Mouse (Mus musculus): ENCODE measurements at regions not wholly inside any gene's neighbourhood (a gene's known extent, or its start where the extent isn't known, plus 50 kb on each side); places are given as distances from the start of the nearest gene placed in this dataset.
A peak's percentile ranks its signal among the peaks of the same experiment; 100 is the strongest.

DNA sequence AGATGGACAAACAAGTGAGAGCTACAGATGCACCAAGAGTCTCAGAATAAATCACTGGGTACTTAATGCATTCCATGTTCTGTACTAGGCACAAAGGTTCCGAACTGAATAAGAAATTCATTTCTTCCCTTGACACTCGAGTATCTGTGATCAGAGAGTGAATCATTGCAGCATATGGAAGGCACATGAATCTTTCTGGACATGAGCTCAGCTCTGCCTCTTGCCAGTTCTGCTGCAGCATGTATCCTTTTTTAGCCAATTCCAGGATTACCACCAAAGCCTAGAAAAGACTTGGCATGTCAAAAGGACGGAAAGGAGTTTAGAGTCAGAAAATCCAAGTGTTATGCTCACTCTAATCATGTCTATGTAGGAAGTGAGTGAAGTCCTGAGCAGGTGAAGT is 567.0 kb downstream of the Fam181b start:
- DNase-seq (ENCODE audit: low spot score in 2 of 2): no peak
- intact Hi-C loops (cut with DNase I): no loop called here

DNA sequence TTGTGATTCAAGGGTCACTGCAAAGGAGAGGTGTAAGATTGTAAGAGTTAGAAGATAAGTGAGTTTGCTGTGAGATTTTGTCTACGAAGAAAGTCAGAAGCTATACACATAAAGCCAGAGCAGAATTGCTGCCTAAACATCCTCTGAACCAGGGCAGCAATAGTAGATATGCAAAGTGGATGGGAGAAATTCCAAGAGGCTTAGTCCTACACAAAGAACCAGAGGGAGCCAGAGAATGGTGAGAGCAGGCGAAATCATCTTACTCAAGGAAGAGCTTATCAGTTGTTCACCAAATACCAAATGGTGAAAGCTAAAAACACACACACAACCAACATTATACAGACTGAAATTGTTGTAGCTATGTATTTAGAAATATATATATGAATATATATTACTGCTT is 586.1 kb downstream of the Fam181b start:
- no peak for DNase-seq (ENCODE audit: low spot score in 2 of 2)
- intact Hi-C loops (cut with DNase I): no loop called here

DNA sequence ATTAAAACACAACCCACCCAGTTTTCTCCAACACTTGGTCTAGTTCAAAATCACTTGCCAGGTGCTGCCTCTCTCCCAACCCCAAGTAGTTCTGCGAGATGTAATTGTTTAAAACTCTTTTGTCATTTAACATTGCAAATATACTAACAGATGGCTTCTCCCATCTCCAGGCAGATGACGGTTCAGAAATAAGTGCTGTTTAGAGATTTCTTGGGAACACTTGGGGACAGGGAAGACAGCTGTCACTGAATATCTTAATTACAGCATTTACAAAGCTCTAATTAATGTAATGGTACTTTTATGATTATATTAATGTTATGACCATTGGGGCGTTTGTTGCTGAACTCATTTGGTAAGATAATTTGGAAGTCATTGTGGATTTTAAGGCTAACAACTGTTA is 592.2 kb downstream of the Fam181b start:
- intact Hi-C loops (cut with DNase I): no loop called here
- peak; percentile 1 to 3 for DNase-seq (ENCODE audit: low spot score in 2 of 2)

DNA sequence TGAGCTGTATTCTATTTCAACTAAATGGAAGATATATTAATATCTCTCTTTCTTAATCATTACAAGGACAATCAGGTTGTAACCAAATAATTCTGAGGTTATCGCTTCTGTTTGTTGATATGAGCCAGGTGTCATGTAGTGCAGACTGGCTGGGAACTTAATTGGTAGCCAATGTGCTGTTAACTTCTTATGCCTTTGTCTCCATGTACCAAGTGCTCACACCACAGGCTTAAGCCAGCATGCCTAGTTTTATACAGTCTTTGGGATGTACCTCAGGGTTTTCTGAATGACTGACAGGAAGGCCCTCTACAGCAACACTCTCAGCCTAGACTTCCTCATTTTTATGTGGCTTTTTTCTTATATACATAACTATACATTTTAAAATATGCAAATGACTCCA is 592.8 kb downstream of the Fam181b start:
- intact Hi-C loops (cut with DNase I): no loop called here
- no peak for DNase-seq (ENCODE audit: low spot score in 2 of 2)
